In the genomic region with DNA sequence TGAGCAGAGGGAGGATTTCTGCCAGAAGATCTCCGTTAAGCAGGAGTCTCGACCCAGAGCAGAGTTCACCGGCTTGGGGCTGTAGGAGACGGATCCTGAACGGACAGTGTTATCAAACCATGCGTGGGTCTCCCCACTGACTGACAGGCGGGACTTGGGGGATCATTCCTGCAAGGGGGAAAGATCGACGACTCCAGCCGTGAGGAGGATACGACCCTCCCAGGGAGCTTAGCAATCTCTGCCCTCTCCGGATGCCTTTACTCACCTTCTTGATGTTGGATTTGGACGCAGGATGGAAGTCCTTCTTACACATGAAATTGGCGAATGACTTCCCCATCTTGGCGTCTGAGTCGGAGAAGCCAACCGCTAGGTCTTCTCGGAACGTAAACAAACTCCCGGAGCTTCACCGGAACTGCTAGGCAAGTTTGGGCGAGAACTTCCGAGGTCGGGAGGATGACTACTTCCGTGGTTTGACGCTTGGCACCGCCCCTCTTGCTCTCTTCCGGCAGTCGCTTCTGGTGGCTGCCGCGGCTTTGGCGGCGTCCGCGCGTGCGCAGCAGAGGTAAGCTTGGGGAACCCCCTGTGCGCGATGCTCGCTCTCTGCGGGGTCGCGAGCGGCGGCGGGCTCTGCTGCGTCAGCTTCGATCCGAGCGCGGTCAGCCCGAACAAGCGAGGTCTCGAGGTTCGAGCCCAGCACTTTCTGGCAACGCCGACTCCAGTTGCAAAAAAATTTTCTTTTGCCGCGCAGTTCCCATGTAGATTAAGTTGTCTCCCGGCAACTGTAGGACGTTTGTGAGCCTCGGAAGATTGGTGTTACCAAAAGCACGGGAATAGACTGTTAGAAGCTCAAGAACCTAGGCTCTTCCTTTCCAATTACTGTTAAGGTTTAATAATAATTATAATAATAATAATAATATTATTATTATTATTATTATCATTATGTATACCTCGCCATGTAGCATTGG, we compare ENCODE assay signal across 8 mouse cellular contexts. TPM values are rescaled to one million over a fixed set of nuclear protein-coding genes. Genes with fewer than 3 reads are reported as not detected.
A peak's percentile ranks its signal among the peaks of the same experiment; 100 is the strongest.
DNase-seq lines count a peak whose midpoint lies in the region; ATAC-seq and TF ChIP-seq lines count a peak whose summit lies in the region.

A gene (plus strand): TSS at position 450 of the 965 bp plus-strand sequence.
A gene (minus strand): TSS at position 550 of the 965 bp plus-strand sequence.

- TF ChIP-seq POLR2A in testis, adult 2 months (IDR thresholded peaks at IDR 0.05; ENCODE audit: control insufficient read depth, low read depth, low read length) = peak; percentile 75

- under 1% methylated on average over 64 of the region's 64 CpGs for WGBS in forebrain, embryonic 12.5 days
- WGBS in heart, postnatal 0 days = under 1% methylated on average over 64 of the region's 64 CpGs
- under 1% methylated on average over 64 of the region's 64 CpGs for WGBS in liver, embryonic 16.5 days (ENCODE audit: insufficient replicate concordance)
- under 1% methylated on average over 64 of the region's 64 CpGs for WGBS in neural tube, embryonic 13.5 days

- H3K4me1 ChIP-seq in E14TG2a.4 (replicated peaks; ENCODE audit: low read depth, low read length) = peaks cover 27% of the 10 kb centered on the region
- H3K4me1 ChIP-seq in forebrain, embryonic 12.5 days = peaks cover 15% of the 10 kb centered on the region
- H3K4me1 ChIP-seq in heart, postnatal 0 days (ENCODE audit: control insufficient read depth, insufficient read depth) = peaks cover 12% of the 10 kb centered on the region
- H3K4me1 ChIP-seq in liver, embryonic 16.5 days (ENCODE audit: control insufficient read depth, low read depth, low read length) = peaks cover 14% of the 10 kb centered on the region
- H3K4me1 ChIP-seq in neural tube, embryonic 13.5 days (replicated peaks) = peaks cover 14% of the 10 kb centered on the region
- H3K4me1 ChIP-seq in testis, adult 2 months (ENCODE audit: control insufficient read depth, insufficient read depth, low read length) = peaks cover 3% of the 10 kb centered on the region

- TF ChIP-seq CTCF in E14TG2a.4 (conservative IDR thresholded peaks at IDR 0.05; ENCODE audit: low read length) = no peak
- no peak for TF ChIP-seq CTCF in heart, postnatal 0 days (IDR thresholded peaks at IDR 0.05; ENCODE audit: low read depth)
- TF ChIP-seq CTCF in testis, adult 2 months (IDR thresholded peaks at IDR 0.05; ENCODE audit: control insufficient read depth, insufficient read depth, insufficient replicate concordance, low read depth, low read length) = no peak

- peak within 1 kb of the TSS; percentile 78 for H3K27ac ChIP-seq in forebrain, embryonic 12.5 days
- H3K27ac ChIP-seq in heart, postnatal 0 days (ENCODE audit: low read depth) = peak within 1 kb of the TSS; percentile 91
- peak within 1 kb of the TSS; percentile 93 for H3K27ac ChIP-seq in liver, embryonic 16.5 days (ENCODE audit: low read length)
- H3K27ac ChIP-seq in neural tube, embryonic 13.5 days (replicated peaks) = peak within 1 kb of the TSS; percentile 79
- H3K27ac ChIP-seq in testis, adult 2 months (ENCODE audit: control insufficient read depth, insufficient read depth, low read depth, low read length) = peak within 1 kb of the TSS; percentile 81

- DNase-seq in c-Kit-positive CD71-positive TER-119-positive erythroid progenitor cells, embryonic 14.5 days (ENCODE audit: low spot score) = peak; percentile 95
- peak; percentile 99 for DNase-seq in heart, postnatal 0 days (ENCODE audit: low spot score)
- peak; percentile 96 to 98 for DNase-seq in kidney, postnatal 4 days

- no peaks in the 10 kb centered on the region for H3K27me3 ChIP-seq in E14TG2a.4 (ENCODE audit: insufficient read depth, low read length)
- no peaks in the 10 kb centered on the region for H3K27me3 ChIP-seq in forebrain, embryonic 12.5 days
- no peaks in the 10 kb centered on the region for H3K27me3 ChIP-seq in heart, postnatal 0 days (ENCODE audit: control insufficient read depth, insufficient read depth, low read length)
- no peaks in the 10 kb centered on the region for H3K27me3 ChIP-seq in liver, embryonic 16.5 days (ENCODE audit: control insufficient read depth, insufficient read depth, low read depth, low read length)
- H3K27me3 ChIP-seq in neural tube, embryonic 13.5 days = no peaks in the 10 kb centered on the region
- no peaks in the 10 kb centered on the region for H3K27me3 ChIP-seq in testis, adult 2 months (ENCODE audit: control insufficient read depth, insufficient read depth, low read length)

- H3K9ac ChIP-seq in forebrain, embryonic 12.5 days = peak within 1 kb of the TSS; percentile 61
- H3K9ac ChIP-seq in heart, postnatal 0 days (replicated peaks; ENCODE audit: low read depth, low read length) = peak within 1 kb of the TSS; percentile 83
- H3K9ac ChIP-seq in liver, embryonic 16.5 days (ENCODE audit: low read depth, low read length) = peak within 1 kb of the TSS; percentile 92
- H3K9ac ChIP-seq in neural tube, embryonic 13.5 days = peak within 1 kb of the TSS; percentile 75

- no peak; the same call in 1 of the 2 replicates for TF ChIP-seq EP300 in heart, postnatal 0 days (IDR thresholded peaks at IDR 0.05; ENCODE audit: low read depth)

- ATAC-seq in forebrain, embryonic 12.5 days (ENCODE audit: low FRiP score) = peak; percentile 97
- peak; percentile 97 for ATAC-seq in heart, postnatal 0 days (ENCODE audit: insufficient read depth, low read depth)
- peak; percentile 93 for ATAC-seq in liver, embryonic 16.5 days (ENCODE audit: low read depth)
- peak; percentile 97 for ATAC-seq in neural tube, embryonic 13.5 days (ENCODE audit: low read depth)

- H3K36me3 ChIP-seq in E14TG2a.4 (ENCODE audit: insufficient read depth, low read length) = peaks cover 36% of the 10 kb centered on the region
- H3K36me3 ChIP-seq in forebrain, embryonic 12.5 days (replicated peaks) = peaks cover 19% of the 10 kb centered on the region
- H3K36me3 ChIP-seq in heart, postnatal 0 days (replicated peaks; ENCODE audit: control insufficient read depth, insufficient read depth, low read length) = peaks cover 14% of the 10 kb centered on the region
- peaks cover 25% of the 10 kb centered on the region for H3K36me3 ChIP-seq in liver, embryonic 16.5 days (ENCODE audit: control insufficient read depth, insufficient read depth)
- H3K36me3 ChIP-seq in neural tube, embryonic 13.5 days = peaks cover 23% of the 10 kb centered on the region
- no peaks in the 10 kb centered on the region; the same call in 1 of the 2 replicates for H3K36me3 ChIP-seq in testis, adult 2 months (ENCODE audit: control insufficient read depth, insufficient read depth, low read length)

- H3K9me3 ChIP-seq in E14TG2a.4 (ENCODE audit: low read length) = no peaks in the 10 kb centered on the region
- no peaks in the 10 kb centered on the region for H3K9me3 ChIP-seq in forebrain, embryonic 12.5 days
- no peaks in the 10 kb centered on the region for H3K9me3 ChIP-seq in heart, postnatal 0 days (replicated peaks; ENCODE audit: control insufficient read depth, low read length)
- H3K9me3 ChIP-seq in liver, embryonic 16.5 days (replicated peaks; ENCODE audit: control insufficient read depth, low read length) = no peaks in the 10 kb centered on the region
- H3K9me3 ChIP-seq in neural tube, embryonic 13.5 days = no peaks in the 10 kb centered on the region

- H3K4me2 ChIP-seq in forebrain, embryonic 12.5 days = peak within 1 kb of the TSS; percentile 90
- H3K4me2 ChIP-seq in heart, postnatal 0 days (ENCODE audit: low read depth, low read length) = peak within 1 kb of the TSS; percentile 73
- H3K4me2 ChIP-seq in liver, embryonic 16.5 days (ENCODE audit: low read depth, low read length) = peak within 1 kb of the TSS; percentile 71
- peak within 1 kb of the TSS; percentile 96 for H3K4me2 ChIP-seq in neural tube, embryonic 13.5 days

- peak within 1 kb of the TSS; percentile 100 for H3K4me3 ChIP-seq in E14TG2a.4 (replicated peaks; ENCODE audit: low read length)
- peak within 1 kb of the TSS; percentile 70 for H3K4me3 ChIP-seq in forebrain, embryonic 12.5 days (replicated peaks)
- peak within 1 kb of the TSS; percentile 90 for H3K4me3 ChIP-seq in heart, postnatal 0 days (ENCODE audit: low read depth, low read length)
- H3K4me3 ChIP-seq in liver, embryonic 16.5 days (ENCODE audit: low read depth, low read length) = peak within 1 kb of the TSS; percentile 94
- peak within 1 kb of the TSS; percentile 78 for H3K4me3 ChIP-seq in neural tube, embryonic 13.5 days
- peak within 1 kb of the TSS; percentile 91 for H3K4me3 ChIP-seq in testis, adult 2 months (ENCODE audit: control insufficient read depth, low read depth, low read length)

RNA-seq across cellular contexts. Expression of the first gene that starts in this region (rescaled TPM):
- 10.9 and 12.7 TPM in 2 replicates for polyA plus RNA-seq in forebrain, embryonic 12.5 days (2016; fragmentation: Nextera tagmentation; extraction: Ambion mirVana)
- 10.5 and 16.3 TPM in 2 replicates for total RNA-seq in heart, postnatal 0 days (2014; rRNA removed; ENCODE audit: low replicate concordance)
- 13.5 and 13.8 TPM in 2 replicates for polyA plus RNA-seq in heart, postnatal 0 days (2015; fragmentation: Nextera tagmentation; extraction: Ambion mirVana)
- polyA plus RNA-seq in liver, embryonic 16.5 days (2015; fragmentation: Nextera tagmentation; extraction: Ambion mirVana) = 30.1 and 31.0 TPM in 2 replicates
- polyA plus RNA-seq in neural tube, embryonic 13.5 days (2015; fragmentation: Nextera tagmentation; extraction: Ambion mirVana) = 9.0 and 10.2 TPM in 2 replicates
- polyA plus RNA-seq in testis, adult 2 months (2012; rRNA removed) = 2.2 and 3.0 TPM in 2 replicates

RNA-seq across cellular contexts. Expression of the second gene that starts in this region (rescaled TPM):
- polyA plus RNA-seq in forebrain, embryonic 12.5 days (2016; fragmentation: Nextera tagmentation; extraction: Ambion mirVana) = 24.0 and 26.1 TPM in 2 replicates
- 0.08 and 3.9 TPM in 2 replicates for total RNA-seq in heart, postnatal 0 days (2014; rRNA removed; ENCODE audit: low replicate concordance)
- polyA plus RNA-seq in heart, postnatal 0 days (2015; fragmentation: Nextera tagmentation; extraction: Ambion mirVana) = 20.0 and 24.3 TPM in 2 replicates
- 20.3 and 21.9 TPM in 2 replicates for polyA plus RNA-seq in liver, embryonic 16.5 days (2015; fragmentation: Nextera tagmentation; extraction: Ambion mirVana)
- 29.2 and 30.4 TPM in 2 replicates for polyA plus RNA-seq in neural tube, embryonic 13.5 days (2015; fragmentation: Nextera tagmentation; extraction: Ambion mirVana)
- polyA plus RNA-seq in testis, adult 2 months (2012; rRNA removed) = 19.8 and 21.7 TPM in 2 replicates

Comparison
In these comparisons a context has a peak if more than half of its experiments do, and no peak if none do; other contexts are left out.
1. Peak in every context shown above with its lines: DNase-seq, ATAC-seq, H3K4me3 ChIP-seq and H3K27ac ChIP-seq.